Mouse (Mus musculus) megakaryocyte, embryonic 14.5 days (primary cell): ENCODE data around the gene Neurod2.

Source experiments
- FLI1 ChIP-seq: IDR thresholded peaks from 2 replicates; pipeline ENCODE4 v1.6.1; 2012; ENCODE audit warnings: low read length, inconsistent platforms, mixed read lengths
- GATA1 ChIP-seq: IDR thresholded peaks from 3 replicates; pipeline ENCODE4 v1.6.1; 2012; ENCODE audit warnings: mixed read lengths, low read length, inconsistent platforms, borderline replicate concordance

DNA sequence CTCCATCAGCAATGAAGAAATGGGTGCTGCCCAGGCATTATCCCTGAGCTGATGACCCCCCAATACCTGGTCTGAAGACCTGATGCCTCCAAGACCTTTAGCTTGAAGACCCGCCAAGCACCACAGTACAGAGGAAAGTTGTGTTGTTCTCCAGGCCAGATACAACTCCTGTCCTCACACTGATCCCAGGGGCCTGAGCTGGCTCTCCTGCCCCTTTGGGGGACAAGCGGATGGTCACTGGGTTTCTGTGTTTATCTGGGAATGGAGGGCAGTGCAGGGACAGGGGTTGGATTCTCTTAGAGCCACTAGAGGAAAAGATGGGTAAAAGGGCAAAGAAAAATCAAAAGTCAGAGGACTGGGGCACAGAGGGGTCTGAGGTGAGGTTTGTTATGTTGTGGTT, 9.5 kb downstream of the Neurod2 start:
- TF ChIP-seq GATA1 (no peak), FLI1 (no peak)
